Mouse (Mus musculus) midbrain, embryonic 14.5 days (tissue): ENCODE results near the gene Mfap2. TPM values are rescaled to one million over a fixed set of nuclear protein-coding genes. Genes with fewer than 3 reads are reported as not detected.
A peak's percentile ranks its signal among the peaks of the same experiment; 100 is the strongest.

Source experiments
- ATAC-seq: fragments of 200-750 bp; cut with Nextera tagmentation; 2 replicates; pipeline ENCODE4 v1.8.0; 2017; ENCODE audit warnings: moderate number of reproducible peaks, moderate library complexity; ENCODE audit not compliant: low FRiP score, low TSS enrichment
- DNase-seq: peaks from one replicate; pipeline ENCODE4 v3.0.0-alpha.2; 2015
- H3K27ac ChIP-seq: fragments of 300-500 bp; sonication (generic); replicated peaks from 2 replicates; pipeline ENCODE4 v1.5.1; 2014; ENCODE audit warnings: mild to moderate bottlenecking, low read depth, low read length, moderate library complexity
- H3K27me3 ChIP-seq: fragments of 300-500 bp; sonication (generic); 2 replicates; pipeline ENCODE4 v1.6.1; 2014; ENCODE audit warnings: low read length, control low read depth, mixed read lengths; ENCODE audit not compliant: control insufficient read depth, insufficient read depth
- H3K36me3 ChIP-seq: fragments of 300-500 bp; sonication (generic); 2 replicates; pipeline ENCODE4 v1.6.1; 2014; ENCODE audit warnings: low read length, control low read depth; ENCODE audit not compliant: control insufficient read depth, insufficient read depth
- H3K4me1 ChIP-seq: fragments of 300-500 bp; sonication (generic); 2 replicates; pipeline ENCODE4 v1.6.1; 2014; ENCODE audit warnings: mild to moderate bottlenecking, antibody characterized with exemption, low read length, control low read depth; ENCODE audit not compliant: control insufficient read depth, insufficient read depth
- H3K4me2 ChIP-seq: fragments of 300-500 bp; sonication (generic); 2 replicates; pipeline ENCODE4 v1.6.1; 2014; ENCODE audit warnings: mild to moderate bottlenecking, low read length, moderate library complexity
- H3K4me3 ChIP-seq: fragments of 300-500 bp; sonication (generic); replicated peaks from 2 replicates; pipeline ENCODE4 v1.5.1; 2014; ENCODE audit warnings: low read depth, low read length
- H3K9ac ChIP-seq: fragments of 300-500 bp; sonication (generic); replicated peaks from 2 replicates; pipeline ENCODE4 v1.6.1; 2014; ENCODE audit warnings: mild to moderate bottlenecking, low read length, moderate library complexity
- H3K9me3 ChIP-seq: fragments of 300-500 bp; sonication (generic); 2 replicates; pipeline ENCODE4 v1.6.1; 2016; ENCODE audit warnings: low read length, control low read depth, mixed read lengths; ENCODE audit not compliant: control insufficient read depth
- WGBS: fragments of 180-500 bp; shearing (Covaris S2); extraction: QIAGEN DNeasy Blood & Tissue Kit; methylation state at CpG from one replicate; pipeline ENCODE4 v1.1.7; 2014; 5-methylcytosine and 5-hydroxymethylcytosine counted together
- polyA plus RNA-seq: library from polyadenylated mRNA; unstranded; fragments of >200 nt; fragmentation: Nextera tagmentation; extraction: Ambion mirVana; gene quantifications from 2 replicates; pipeline ENCODE4 v1.2.1, GENCODE M21; 2014

Gene Mfap2
- polyA plus RNA-seq, 1 experiment from 2014 or later, result 169 TPM

DNA sequence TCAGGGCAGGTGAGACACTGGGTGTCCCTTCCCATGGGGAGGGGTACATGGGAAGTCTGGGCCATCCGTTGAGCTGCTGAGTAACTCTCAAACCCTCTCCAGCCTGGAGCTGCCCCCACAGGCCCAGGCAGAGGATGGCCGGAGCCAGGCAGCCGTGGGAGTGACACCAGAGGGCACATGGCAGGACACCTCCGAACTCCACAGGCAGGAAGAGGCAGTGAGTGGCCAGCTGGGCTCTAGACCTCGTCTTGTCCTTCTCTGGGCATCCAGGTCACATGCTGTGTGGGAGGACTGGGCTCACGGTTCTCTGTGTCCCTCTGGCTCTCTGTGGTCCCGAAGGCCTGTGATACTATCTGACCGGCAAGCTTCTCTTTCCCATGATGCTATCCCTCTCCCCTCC, 16.4 kb upstream of the Mfap2 start:
- Histone ChIP-seq H3K36me3 (peaks cover 78% of the 10 kb centered on the region), H3K4me2 (no peak overlapping the region), H3K4me1 (peaks cover 11% of the 10 kb centered on the region), H3K9ac (no peak overlapping the region), H3K9me3 (no peaks in the 10 kb centered on the region), H3K4me3 (no peak overlapping the region), H3K27ac (no peak overlapping the region), H3K27me3 (no peaks in the 10 kb centered on the region)
- DNase-seq (no peak), ATAC-seq (no peak)
- 84% methylated on average over 8 of the region's 8 CpGs for WGBS

- Histone ChIP-seq H3K27me3 (no peaks in the 10 kb centered on the region), H3K4me1 (no peaks in the 10 kb centered on the region), H3K4me3 (no peak overlapping the region), H3K9ac (no peak overlapping the region), H3K27ac (no peak overlapping the region), H3K9me3 (no peaks in the 10 kb centered on the region), H3K36me3 (peaks cover 91% of the 10 kb centered on the region), H3K4me2 (no peak overlapping the region)
- DNase-seq (no peak), ATAC-seq (no peak)
- WGBS, result 91% methylated on average over 8 of the region's 8 CpGs
These were observed 14.4 kb upstream of the Mfap2 start for GRCm38 (mm10) chr4:140995811-140996210.

DNA sequence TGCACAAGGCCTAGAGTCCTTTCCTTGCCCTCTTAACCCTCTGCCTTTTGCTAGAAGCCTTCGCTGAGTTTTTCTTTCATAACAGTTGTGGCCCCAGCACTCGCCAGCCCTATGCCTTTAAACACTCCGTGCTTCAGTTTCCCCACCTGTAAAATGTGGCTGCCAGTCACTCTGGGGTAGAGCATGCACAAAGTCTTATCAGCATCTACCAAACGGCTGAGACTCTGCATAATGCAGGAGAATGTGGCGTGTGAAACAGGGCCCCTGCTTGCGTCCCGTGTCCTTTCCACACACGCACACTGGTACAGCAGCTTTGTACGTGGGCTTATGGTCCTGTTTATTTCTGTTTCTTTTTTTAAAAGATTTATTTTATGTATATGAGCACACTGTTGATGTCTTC, 13.4 kb upstream of the Mfap2 start:
- H3K4me2 ChIP-seq, result no peak overlapping the region
- DNase-seq (no peak), ATAC-seq (no peak)
- peaks cover 98% of the 10 kb centered on the region for H3K36me3 ChIP-seq
- H3K9ac ChIP-seq, result no peak overlapping the region
- H3K4me3 ChIP-seq, result no peak overlapping the region
- no peaks in the 10 kb centered on the region for H3K9me3 ChIP-seq
- 98% methylated on average over 9 of the region's 9 CpGs for WGBS
- H3K4me1 ChIP-seq, result no peaks in the 10 kb centered on the region
- no peaks in the 10 kb centered on the region for H3K27me3 ChIP-seq
- H3K27ac ChIP-seq, result no peak overlapping the region

DNA sequence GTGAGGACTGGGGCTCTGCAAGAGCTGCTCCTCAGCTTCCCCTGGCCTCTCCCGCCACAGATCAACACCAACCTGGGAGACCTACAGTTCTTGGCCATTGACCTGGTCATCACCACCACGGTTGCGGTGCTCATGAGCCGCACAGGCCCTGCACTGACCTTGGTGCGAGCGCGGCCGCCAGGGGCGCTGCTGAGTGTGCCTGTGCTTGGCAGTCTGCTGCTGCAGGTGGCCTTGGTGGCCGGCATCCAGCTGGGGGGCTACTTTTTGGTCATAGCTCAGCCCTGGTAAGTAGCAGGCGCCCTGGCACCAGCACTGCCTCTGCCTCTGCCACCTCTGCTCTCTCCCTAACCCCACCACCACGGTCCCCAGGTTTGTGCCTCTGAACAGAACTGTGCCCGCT, 4.2 kb upstream of the Mfap2 start:
- WGBS, result 76% methylated on average over 13 of the region's 13 CpGs
- H3K36me3 ChIP-seq, result peaks cover 70% of the 10 kb centered on the region

GRCm38 (mm10) chr4:141008028-141008427, 2.2 kb upstream of the Mfap2 start:
- DNase-seq, result no peak
- peaks cover 19% of the 10 kb centered on the region for H3K4me1 ChIP-seq
- no peak overlapping the region for H3K9ac ChIP-seq
- H3K4me2 ChIP-seq, result no peak overlapping the region
- H3K4me3 ChIP-seq, result no peak overlapping the region
- peaks cover 55% of the 10 kb centered on the region for H3K36me3 ChIP-seq
- H3K27me3 ChIP-seq, result no peaks in the 10 kb centered on the region
- no peak overlapping the region for H3K27ac ChIP-seq
- 91% methylated on average over 8 of the region's 8 CpGs for WGBS
- no peaks in the 10 kb centered on the region for H3K9me3 ChIP-seq
- no peak for ATAC-seq

More for the DNA sequence above, 4.2 kb upstream of the Mfap2 start:
- no peak overlapping the region for H3K4me2 ChIP-seq
- no peak for ATAC-seq
- no peak overlapping the region for H3K27ac ChIP-seq
- H3K9ac ChIP-seq, result no peak overlapping the region
- DNase-seq, result no peak
- H3K27me3 ChIP-seq, result no peaks in the 10 kb centered on the region
- peaks cover 3% of the 10 kb centered on the region; the same call in 1 of the 2 replicates for H3K4me1 ChIP-seq
- no peak overlapping the region for H3K4me3 ChIP-seq
- H3K9me3 ChIP-seq, result no peaks in the 10 kb centered on the region

DNA sequence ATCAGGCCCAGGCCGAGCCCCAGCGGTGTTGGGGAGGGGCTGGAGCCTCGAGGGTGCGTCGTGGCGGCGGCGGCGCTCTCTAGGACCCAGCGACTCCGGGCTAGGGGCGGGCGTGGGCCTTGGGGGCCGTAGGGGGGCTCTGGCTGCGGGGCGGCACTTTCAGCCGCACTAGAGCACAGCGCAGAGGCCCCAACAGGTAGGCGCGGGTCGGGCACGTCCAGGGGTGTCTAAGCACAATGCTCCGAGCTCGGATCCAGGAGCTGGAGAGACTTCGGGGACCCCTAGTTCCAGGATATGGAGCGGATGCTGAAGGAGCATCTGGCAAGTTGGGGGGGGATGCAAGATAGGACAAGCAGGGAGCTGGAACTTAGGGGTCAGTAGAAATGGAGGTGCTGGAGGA, 308 bp downstream of the Mfap2 start:
- DNase-seq (peak; percentile 88), ATAC-seq (peak; percentile 84)
- Histone ChIP-seq H3K4me1 (peaks cover 19% of the 10 kb centered on the region), H3K9ac (peak overlapping the region; percentile 88), H3K4me2 (peak overlapping the region; percentile 69), H3K27me3 (no peaks in the 10 kb centered on the region), H3K27ac (peak overlapping the region; percentile 83), H3K36me3 (peaks cover 53% of the 10 kb centered on the region), H3K9me3 (no peaks in the 10 kb centered on the region), H3K4me3 (peak overlapping the region; percentile 79)
- WGBS, result 0% methylated on average over 26 of the region's 26 CpGs

DNA sequence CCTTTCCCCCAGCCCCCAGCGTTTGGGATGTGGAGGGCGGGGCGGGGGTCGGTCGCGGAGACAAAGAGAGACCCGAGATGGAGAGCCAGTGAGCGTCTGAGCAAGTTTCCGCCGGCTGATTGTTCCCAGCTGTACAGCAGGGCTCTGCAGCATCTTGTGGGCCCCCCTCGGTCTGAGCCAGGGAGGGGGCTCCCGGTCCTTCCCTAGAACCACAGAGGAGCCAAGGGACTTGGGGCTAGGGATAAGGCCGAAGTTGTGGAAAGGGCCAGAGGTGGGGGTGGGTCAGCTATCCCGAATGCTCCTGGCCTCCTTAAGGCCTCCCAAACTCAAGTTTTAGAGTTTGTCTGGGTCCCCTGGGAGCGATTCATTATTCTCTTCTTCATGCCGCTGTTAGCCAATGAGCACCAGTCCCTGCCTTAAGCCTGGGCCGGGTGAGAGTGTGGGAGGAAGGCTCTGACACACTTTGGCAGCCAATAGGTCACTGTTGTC, 767 bp downstream of the Mfap2 start:
- DNase-seq (peak; percentile 77), ATAC-seq (peak; percentile 44; the same call in 1 of the 2 replicates)
- Histone ChIP-seq H3K4me2 (peak overlapping the region; percentile 69), H3K27me3 (no peaks in the 10 kb centered on the region), H3K9ac (peak overlapping the region; percentile 88), H3K27ac (peak overlapping the region; percentile 83), H3K36me3 (peaks cover 53% of the 10 kb centered on the region), H3K4me1 (peaks cover 19% of the 10 kb centered on the region), H3K9me3 (no peaks in the 10 kb centered on the region), H3K4me3 (peak overlapping the region; percentile 79)
- under 1% methylated on average over 17 of the region's 17 CpGs for WGBS

DNA sequence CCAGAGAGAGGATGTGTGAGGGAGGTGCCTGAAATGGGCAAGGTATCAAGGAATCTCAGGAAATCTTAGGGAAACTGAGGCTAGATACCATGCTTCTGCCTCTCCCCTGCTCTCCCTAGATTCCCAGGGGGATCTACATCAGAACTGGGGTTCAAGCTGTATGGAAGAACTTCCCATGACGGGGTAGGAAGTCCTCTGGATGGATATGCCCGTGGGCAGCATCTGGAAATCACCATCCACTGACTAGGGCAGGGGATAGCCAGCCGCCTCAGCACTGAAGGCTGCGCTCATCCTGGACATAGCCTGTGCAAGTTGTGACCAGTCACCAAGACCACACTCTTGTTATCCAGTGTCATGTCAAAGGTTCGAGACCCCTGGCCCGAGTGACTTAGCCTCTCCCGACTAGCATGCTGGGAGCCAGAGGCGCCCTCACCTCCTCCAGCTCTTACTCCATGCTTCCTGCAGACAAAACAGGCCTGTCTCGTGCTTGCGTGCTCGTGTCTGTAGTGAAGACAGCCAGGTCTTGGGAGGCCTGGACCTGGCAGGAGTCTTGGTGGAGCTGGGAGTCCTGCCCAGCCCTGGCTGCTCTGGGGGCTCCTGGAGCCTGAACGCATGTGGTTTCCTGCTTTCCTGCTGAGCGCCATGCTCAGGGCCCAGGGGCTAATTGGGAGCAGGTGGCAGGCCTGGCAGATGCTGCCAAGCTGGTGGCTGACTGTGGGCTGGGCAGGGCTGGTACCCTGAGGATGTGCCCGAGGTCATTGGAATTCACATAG, 1.5 kb downstream of the Mfap2 start:
- WGBS, result 36% methylated on average over 14 of the region's 14 CpGs
- peak overlapping the region; percentile 88 for H3K9ac ChIP-seq
- DNase-seq, result peak; percentile 60
- no peaks in the 10 kb centered on the region for H3K9me3 ChIP-seq
- ATAC-seq, result peak; percentile 14; the same call in 1 of the 2 replicates
- H3K4me2 ChIP-seq, result peak overlapping the region; percentile 69
- H3K27ac ChIP-seq, result peak overlapping the region; percentile 83
- H3K36me3 ChIP-seq, result peaks cover 53% of the 10 kb centered on the region
- H3K27me3 ChIP-seq, result no peaks in the 10 kb centered on the region
- peak overlapping the region; percentile 79 for H3K4me3 ChIP-seq
- H3K4me1 ChIP-seq, result peaks cover 19% of the 10 kb centered on the region

DNA sequence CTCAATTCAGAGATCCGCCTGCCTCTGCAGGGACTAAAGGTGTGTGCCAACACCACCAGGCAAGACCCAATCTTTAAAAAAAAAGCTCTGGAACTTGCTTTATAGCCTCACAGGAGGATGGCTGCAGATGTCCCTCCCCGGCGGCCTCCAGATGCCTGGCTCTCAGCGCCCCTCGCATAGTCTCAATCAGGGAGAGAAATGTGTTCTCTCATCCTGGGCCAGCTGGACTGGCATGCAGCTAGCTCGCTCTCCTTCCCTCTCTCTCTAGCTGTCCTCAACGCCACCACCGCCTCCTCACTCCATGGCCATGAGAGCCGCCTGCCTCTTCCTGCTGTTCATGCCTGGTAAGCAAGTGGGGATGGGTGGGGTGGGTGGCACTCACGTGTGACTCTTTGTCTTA, 2.3 kb downstream of the Mfap2 start:
- Histone ChIP-seq H3K27ac (peak overlapping the region; percentile 83), H3K4me1 (peaks cover 19% of the 10 kb centered on the region), H3K36me3 (peaks cover 55% of the 10 kb centered on the region), H3K9me3 (no peaks in the 10 kb centered on the region), H3K4me3 (0 out of 2 replicates have a peak overlapping the region, but pooled peaks have one; percentile 79), H3K4me2 (peak overlapping the region; percentile 69), H3K27me3 (no peaks in the 10 kb centered on the region), H3K9ac (no peak overlapping the region; the same call in 1 of the 2 replicates)
- DNase-seq (no peak), ATAC-seq (no peak)
- WGBS, result 73% methylated on average over 10 of the region's 10 CpGs
